Mouse (Mus musculus): ENCODE data around the gene Cpe. TPM values are rescaled to one million over a fixed set of nuclear protein-coding genes. Genes with fewer than 3 reads are reported as not detected.

The Cpe gene
- polyA plus RNA-seq, 1 experiment from 2014 or later: 752 TPM

DNA sequence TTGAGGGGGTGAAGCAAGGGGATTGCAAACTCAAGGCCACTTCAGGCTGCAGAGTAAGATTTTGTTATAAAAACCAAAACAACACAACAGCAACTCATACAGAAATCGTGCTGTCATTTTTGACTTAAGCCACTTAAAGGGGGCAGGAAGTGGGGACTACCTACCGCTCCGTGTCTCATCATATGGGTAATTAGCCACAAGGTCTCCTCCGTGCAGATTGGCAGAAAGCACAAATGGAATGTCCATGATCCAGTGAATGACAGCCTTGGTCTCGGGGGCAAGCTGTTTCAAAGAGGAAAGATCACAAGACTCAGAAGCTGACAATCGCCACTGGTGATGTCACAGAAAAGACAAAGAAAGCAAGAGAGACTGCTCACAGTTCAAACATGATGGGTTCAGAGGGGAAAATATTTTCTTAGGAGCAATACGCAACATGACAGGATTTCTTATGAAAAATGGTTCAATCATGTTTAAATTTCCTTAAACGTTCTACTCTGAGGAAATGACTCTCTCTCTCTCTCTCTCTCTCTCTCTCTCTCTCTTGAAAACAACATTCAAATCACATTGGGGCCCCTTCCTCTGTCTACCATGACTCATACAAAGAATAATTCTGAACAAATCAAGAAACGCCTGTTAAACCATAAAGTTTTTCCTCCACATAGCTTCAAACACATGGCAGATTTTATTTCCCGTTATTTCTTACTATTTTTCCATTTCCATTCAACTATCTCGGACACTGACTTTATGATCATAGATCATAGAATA is 81.5 kb downstream of the Cpe start:
- Histone ChIP-seq H3K9ac (no peak overlapping the region), H3K27ac (no peak overlapping the region), H3K36me3 (replicated peaks; ENCODE audit: control insufficient read depth, insufficient read depth) (peaks cover 58% of the 10 kb centered on the region), H3K4me1 (replicated peaks; ENCODE audit: control insufficient read depth, insufficient read depth, low read length) (no peaks in the 10 kb centered on the region), H3K4me2 (replicated peaks) (no peak overlapping the region), H3K27me3 (ENCODE audit: control insufficient read depth, insufficient read depth, low read length) (no peaks in the 10 kb centered on the region), H3K9me3 (ENCODE audit: control insufficient read depth, low read length) (no peaks in the 10 kb centered on the region), H3K4me3 (replicated peaks; ENCODE audit: low read length) (no peak overlapping the region)
- 66% methylated on average over 11 of the region's 11 CpGs for WGBS
- ATAC-seq (ENCODE audit: low FRiP score): no peak
- no peak for DNase-seq (ENCODE audit: low spot score)

DNA sequence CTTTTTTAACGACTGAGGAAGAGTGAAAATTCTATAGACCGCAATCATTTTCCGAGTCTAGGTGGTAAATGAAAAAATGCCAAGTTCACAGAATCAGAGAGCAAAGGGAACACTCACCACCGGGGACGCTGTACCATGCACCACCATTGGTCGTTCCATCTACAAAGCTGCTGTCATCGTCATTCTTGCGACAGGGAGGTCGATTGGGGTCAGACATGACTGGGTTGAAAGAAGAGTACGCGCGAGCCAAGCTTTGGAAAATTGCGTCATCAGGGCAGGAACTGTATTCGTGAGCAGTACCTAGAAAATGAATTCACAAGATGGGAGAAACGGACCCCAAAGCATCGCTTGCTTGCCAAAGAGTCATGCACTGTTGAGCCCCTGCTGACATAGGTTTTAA is 83.9 kb downstream of the Cpe start:
- no peak overlapping the region for H3K4me2 ChIP-seq (replicated peaks)
- WGBS: 90% methylated on average over 16 of the region's 16 CpGs
- no peaks in the 10 kb centered on the region for H3K9me3 ChIP-seq (ENCODE audit: control insufficient read depth, low read length)
- no peak overlapping the region for H3K27ac ChIP-seq
- ATAC-seq (ENCODE audit: low FRiP score) (no peak), DNase-seq (ENCODE audit: low spot score) (no peak)
- H3K9ac ChIP-seq: no peak overlapping the region
- no peak overlapping the region for H3K4me3 ChIP-seq (replicated peaks; ENCODE audit: low read length)
- H3K36me3 ChIP-seq (replicated peaks; ENCODE audit: control insufficient read depth, insufficient read depth): peaks cover 66% of the 10 kb centered on the region
- H3K27me3 ChIP-seq (ENCODE audit: control insufficient read depth, insufficient read depth, low read length): no peaks in the 10 kb centered on the region
- H3K4me1 ChIP-seq (replicated peaks; ENCODE audit: control insufficient read depth, insufficient read depth, low read length): no peaks in the 10 kb centered on the region

DNA sequence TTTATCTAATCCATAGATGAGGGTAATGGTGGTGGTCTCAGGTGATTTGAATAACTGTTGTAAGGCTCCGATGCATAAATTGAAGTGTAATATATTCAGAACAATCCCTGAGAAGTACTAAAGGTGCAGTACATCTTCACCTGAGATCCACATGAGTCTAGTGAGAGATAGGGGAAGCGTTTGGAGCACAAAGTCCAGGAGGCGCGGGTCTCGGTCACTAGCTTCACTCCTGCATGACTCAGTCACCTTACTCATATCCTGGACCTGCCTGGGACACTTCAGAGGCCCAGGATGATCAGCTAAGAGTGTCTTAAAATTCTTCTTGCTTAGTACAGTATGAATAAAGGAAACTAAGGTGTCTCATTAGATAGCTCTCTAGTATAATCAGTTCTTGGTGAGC is 86.8 kb downstream of the Cpe start:
- Histone ChIP-seq H3K27ac (no peak overlapping the region), H3K9ac (no peak overlapping the region), H3K36me3 (replicated peaks; ENCODE audit: control insufficient read depth, insufficient read depth) (peaks cover 86% of the 10 kb centered on the region), H3K27me3 (ENCODE audit: control insufficient read depth, insufficient read depth, low read length) (no peaks in the 10 kb centered on the region), H3K9me3 (ENCODE audit: control insufficient read depth, low read length) (no peaks in the 10 kb centered on the region), H3K4me2 (replicated peaks) (no peak overlapping the region), H3K4me1 (replicated peaks; ENCODE audit: control insufficient read depth, insufficient read depth, low read length) (no peaks in the 10 kb centered on the region), H3K4me3 (replicated peaks; ENCODE audit: low read length) (no peak overlapping the region)
- DNase-seq (ENCODE audit: low spot score): no peak
- ATAC-seq (ENCODE audit: low FRiP score): no peak
- 88% methylated on average over 5 of the region's 5 CpGs for WGBS

DNA sequence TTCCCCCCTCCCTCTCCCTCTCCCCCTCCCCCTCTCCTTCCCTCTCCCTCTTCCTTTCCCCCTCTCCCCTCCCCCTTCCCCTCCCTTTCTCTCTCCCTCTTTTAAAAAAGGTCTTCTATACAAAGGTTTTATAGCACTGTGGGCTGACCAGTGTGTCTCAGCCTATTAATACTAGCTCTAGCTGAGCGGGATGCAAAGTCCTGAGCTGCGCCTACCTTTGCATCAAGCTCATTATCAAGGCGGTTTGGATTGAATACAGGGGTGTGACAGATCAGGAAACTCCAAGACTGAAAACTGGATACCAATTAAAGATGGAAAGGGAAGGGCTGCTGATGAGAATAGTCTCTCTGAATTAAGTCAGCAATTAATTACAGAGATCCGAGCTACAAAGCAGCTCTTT is 94.6 kb downstream of the Cpe start:
- no peaks in the 10 kb centered on the region for H3K9me3 ChIP-seq (ENCODE audit: control insufficient read depth, low read length)
- ATAC-seq (ENCODE audit: low FRiP score) (no peak), DNase-seq (ENCODE audit: low spot score) (no peak)
- no peak overlapping the region for H3K9ac ChIP-seq
- WGBS: 76% methylated on average over 4 of the region's 4 CpGs
- H3K36me3 ChIP-seq (replicated peaks; ENCODE audit: control insufficient read depth, insufficient read depth): peaks cover 48% of the 10 kb centered on the region
- H3K4me2 ChIP-seq (replicated peaks): no peak overlapping the region
- no peaks in the 10 kb centered on the region for H3K4me1 ChIP-seq (replicated peaks; ENCODE audit: control insufficient read depth, insufficient read depth, low read length)
- no peaks in the 10 kb centered on the region for H3K27me3 ChIP-seq (ENCODE audit: control insufficient read depth, insufficient read depth, low read length)
- H3K4me3 ChIP-seq (replicated peaks; ENCODE audit: low read length): no peak overlapping the region
- H3K27ac ChIP-seq: no peak overlapping the region

DNA sequence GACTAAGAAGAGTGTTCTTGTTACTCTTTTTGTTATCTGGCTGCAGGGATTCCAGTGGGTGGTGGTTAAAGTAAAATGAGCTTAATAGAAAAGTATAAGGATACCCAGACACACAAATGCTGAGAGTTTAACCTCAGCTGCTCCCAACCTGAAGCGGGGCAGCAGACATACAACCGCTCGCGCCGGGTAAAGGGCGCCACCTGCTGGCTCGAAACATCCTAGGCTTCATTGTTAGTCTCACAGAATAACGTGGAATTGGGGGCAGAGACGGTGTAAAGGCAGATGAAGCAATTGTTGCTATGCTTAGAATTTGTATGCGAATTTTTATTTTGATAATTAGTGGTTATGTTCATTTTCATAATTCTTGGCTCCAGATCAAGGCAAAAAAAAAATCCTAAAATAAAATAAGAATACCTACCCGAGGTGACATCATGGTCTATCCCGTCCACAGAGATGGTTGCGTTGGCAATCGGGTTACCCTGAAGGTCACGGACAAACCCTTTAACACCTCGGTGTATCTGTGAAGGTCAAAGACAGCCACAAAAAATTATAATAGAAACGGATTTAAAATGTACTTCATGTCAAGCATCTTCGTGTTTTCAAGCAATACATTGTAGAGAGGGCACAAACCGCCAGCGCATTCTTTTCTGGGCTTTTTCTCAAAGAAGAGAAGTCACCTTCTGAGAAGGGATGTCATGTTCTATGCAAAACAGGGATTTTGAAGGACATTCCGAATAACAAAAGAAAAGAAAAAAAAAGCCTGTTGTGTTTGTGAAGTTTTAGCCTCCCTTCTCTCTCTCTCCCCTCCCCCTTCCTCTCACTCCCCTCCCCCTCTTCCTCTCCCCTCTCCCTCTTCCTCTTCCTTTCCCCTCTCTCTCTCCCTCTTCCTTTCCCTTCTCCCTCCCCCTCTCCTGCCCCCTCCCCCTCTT is 95.5 kb downstream of the Cpe start:
- peak; percentile 72 for ATAC-seq (ENCODE audit: low FRiP score)
- Histone ChIP-seq H3K4me3 (replicated peaks; ENCODE audit: low read length) (no peak overlapping the region), H3K27me3 (ENCODE audit: control insufficient read depth, insufficient read depth, low read length) (no peaks in the 10 kb centered on the region), H3K9ac (no peak overlapping the region), H3K36me3 (replicated peaks; ENCODE audit: control insufficient read depth, insufficient read depth) (peaks cover 48% of the 10 kb centered on the region), H3K9me3 (ENCODE audit: control insufficient read depth, low read length) (no peaks in the 10 kb centered on the region), H3K27ac (no peak overlapping the region), H3K4me1 (replicated peaks; ENCODE audit: control insufficient read depth, insufficient read depth, low read length) (no peaks in the 10 kb centered on the region), H3K4me2 (replicated peaks) (no peak overlapping the region)
- DNase-seq (ENCODE audit: low spot score): peak; percentile 80
- 41% methylated on average over 21 of the region's 21 CpGs for WGBS

DNA sequence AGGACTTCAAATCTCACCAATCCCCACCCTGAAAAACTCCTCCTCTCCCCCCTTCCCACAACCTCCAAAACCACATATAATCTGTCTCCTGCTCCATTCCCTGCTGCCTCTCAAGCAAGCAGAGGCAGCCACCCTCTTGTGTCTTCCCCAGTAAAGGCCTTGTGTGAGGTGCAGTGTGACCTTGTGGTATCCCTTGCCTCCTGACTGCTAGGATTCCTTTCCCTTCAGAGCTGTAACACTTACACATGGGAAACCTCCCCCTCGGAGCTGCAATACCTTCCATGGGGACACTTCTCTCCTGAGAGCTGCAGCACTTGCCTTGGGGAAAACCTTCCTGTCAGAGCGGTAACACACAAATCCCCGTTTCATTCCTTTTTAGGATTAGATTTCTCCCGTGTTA is 96.5 kb downstream of the Cpe start:
- Histone ChIP-seq H3K36me3 (replicated peaks; ENCODE audit: control insufficient read depth, insufficient read depth) (peaks cover 49% of the 10 kb centered on the region), H3K27ac (no peak overlapping the region), H3K27me3 (ENCODE audit: control insufficient read depth, insufficient read depth, low read length) (no peaks in the 10 kb centered on the region), H3K9ac (no peak overlapping the region), H3K9me3 (ENCODE audit: control insufficient read depth, low read length) (no peaks in the 10 kb centered on the region), H3K4me1 (replicated peaks; ENCODE audit: control insufficient read depth, insufficient read depth, low read length) (no peaks in the 10 kb centered on the region), H3K4me2 (replicated peaks) (no peak overlapping the region), H3K4me3 (replicated peaks; ENCODE audit: low read length) (no peak overlapping the region)
- ATAC-seq (ENCODE audit: low FRiP score) (no peak), DNase-seq (ENCODE audit: low spot score) (no peak)
- WGBS: 81% methylated on average over 4 of the region's 4 CpGs

DNA sequence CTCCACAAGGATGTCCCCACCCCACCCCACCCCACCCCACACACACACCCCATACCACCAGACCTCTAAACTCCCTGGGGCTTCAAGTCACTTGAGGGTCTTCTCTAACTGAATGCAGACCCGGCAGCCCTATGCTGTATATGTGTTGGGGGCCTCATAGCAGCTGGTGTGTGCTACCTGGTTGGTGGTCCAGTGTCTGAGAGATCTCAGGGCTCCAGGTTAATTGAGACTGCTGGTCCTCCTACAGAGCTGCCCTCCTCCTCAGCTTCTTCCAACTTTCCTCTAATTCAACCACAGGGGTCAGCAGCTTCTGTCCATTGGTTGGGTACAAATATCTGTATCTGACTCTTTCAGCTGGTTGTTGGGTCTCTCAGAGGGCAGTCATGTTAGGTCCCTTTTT is 102.4 kb downstream of the Cpe start:
- DNase-seq (ENCODE audit: low spot score) (no peak), ATAC-seq (ENCODE audit: low FRiP score) (no peak)
- H3K36me3 ChIP-seq (replicated peaks; ENCODE audit: control insufficient read depth, insufficient read depth): peaks cover 38% of the 10 kb centered on the region
- H3K9ac ChIP-seq: no peak overlapping the region
- no peak overlapping the region for H3K4me3 ChIP-seq (replicated peaks; ENCODE audit: low read length)
- no peaks in the 10 kb centered on the region for H3K4me1 ChIP-seq (replicated peaks; ENCODE audit: control insufficient read depth, insufficient read depth, low read length)
- H3K27me3 ChIP-seq (ENCODE audit: control insufficient read depth, insufficient read depth, low read length): no peaks in the 10 kb centered on the region
- no peak overlapping the region for H3K4me2 ChIP-seq (replicated peaks)
- H3K9me3 ChIP-seq (ENCODE audit: control insufficient read depth, low read length): no peaks in the 10 kb centered on the region
- no peak overlapping the region for H3K27ac ChIP-seq
- WGBS: 80% methylated on average over 1 of the region's 1 CpGs

DNA sequence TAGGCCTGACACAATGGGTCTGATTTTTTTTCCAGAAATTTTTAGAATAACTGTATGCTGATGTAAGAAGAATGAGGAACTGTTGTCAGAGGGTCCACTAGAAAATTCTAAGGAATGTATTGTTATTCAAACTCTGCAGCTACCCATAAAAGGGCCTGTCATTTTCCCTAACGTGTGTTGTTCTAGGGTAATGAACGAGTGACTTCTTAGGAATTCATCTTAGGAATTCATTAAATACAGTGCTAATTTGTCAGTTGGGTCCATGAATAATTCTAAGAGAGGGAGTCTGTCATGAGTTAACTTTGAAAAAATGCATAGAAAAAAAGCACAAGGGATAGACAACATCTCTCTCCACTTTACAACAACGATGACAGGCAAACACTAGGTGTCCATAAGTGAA is 110.0 kb downstream of the Cpe start:
- WGBS: 28% methylated on average over 3 of the region's 3 CpGs
- H3K27ac ChIP-seq: no peak overlapping the region
- H3K4me1 ChIP-seq (replicated peaks; ENCODE audit: control insufficient read depth, insufficient read depth, low read length): no peaks in the 10 kb centered on the region
- H3K9me3 ChIP-seq (ENCODE audit: control insufficient read depth, low read length): no peaks in the 10 kb centered on the region
- H3K9ac ChIP-seq: no peak overlapping the region
- no peak overlapping the region for H3K4me3 ChIP-seq (replicated peaks; ENCODE audit: low read length)
- DNase-seq (ENCODE audit: low spot score) (no peak), ATAC-seq (ENCODE audit: low FRiP score) (no peak)
- no peaks in the 10 kb centered on the region for H3K27me3 ChIP-seq (ENCODE audit: control insufficient read depth, insufficient read depth, low read length)
- no peaks in the 10 kb centered on the region for H3K36me3 ChIP-seq (replicated peaks; ENCODE audit: control insufficient read depth, insufficient read depth)
- no peak overlapping the region for H3K4me2 ChIP-seq (replicated peaks)

DNA sequence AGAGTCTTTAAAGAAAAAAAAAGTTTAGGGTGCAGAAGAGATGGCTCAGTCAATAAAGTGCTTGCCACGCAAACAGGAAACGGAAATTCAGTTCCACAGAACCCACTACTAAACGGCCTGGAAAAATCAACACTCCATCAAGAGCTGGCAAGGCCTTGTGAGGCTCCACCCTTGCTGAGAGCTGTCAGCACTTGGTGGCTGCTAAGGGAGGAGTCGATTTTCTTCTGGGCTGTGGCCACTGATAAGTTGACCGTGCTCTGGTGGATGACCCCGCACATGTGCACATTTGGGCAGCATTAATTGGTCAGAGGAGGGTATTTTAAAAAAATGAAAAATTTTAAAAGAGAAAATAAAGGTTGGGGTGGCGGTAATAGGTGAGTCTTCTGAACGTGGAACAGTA is 114.6 kb downstream of the Cpe start:
- H3K4me3 ChIP-seq (replicated peaks; ENCODE audit: low read length): no peak overlapping the region
- WGBS: 85% methylated on average over 8 of the region's 8 CpGs
- H3K27me3 ChIP-seq (ENCODE audit: control insufficient read depth, insufficient read depth, low read length): no peaks in the 10 kb centered on the region
- H3K9ac ChIP-seq: no peak overlapping the region
- ATAC-seq (ENCODE audit: low FRiP score): no peak
- no peak overlapping the region for H3K27ac ChIP-seq
- no peaks in the 10 kb centered on the region for H3K36me3 ChIP-seq (replicated peaks; ENCODE audit: control insufficient read depth, insufficient read depth)
- H3K4me2 ChIP-seq (replicated peaks): no peak overlapping the region
- no peak for DNase-seq (ENCODE audit: low spot score)
- H3K4me1 ChIP-seq (replicated peaks; ENCODE audit: control insufficient read depth, insufficient read depth, low read length): no peaks in the 10 kb centered on the region
- H3K9me3 ChIP-seq (ENCODE audit: control insufficient read depth, low read length): no peaks in the 10 kb centered on the region
